Mouse (Mus musculus) lung, embryonic 14.5 days (tissue): ENCODE data around the gene Aipl1. TPM values are rescaled to one million over a fixed set of nuclear protein-coding genes. Genes with fewer than 3 reads are reported as not detected.

Experiments used
- ATAC-seq: fragments of 200-750 bp; cut with Nextera tagmentation; 2 replicates; pipeline ENCODE4 v1.8.0; 2017; ENCODE audit warnings: mild to moderate bottlenecking, moderate TSS enrichment, moderate library complexity; ENCODE audit not compliant: insufficient read depth
- DNase-seq: peaks from one replicate; pipeline ENCODE4 v3.0.0-alpha.2; 2015
- H3K27ac ChIP-seq: fragments of 300-500 bp; sonication (generic); 2 replicates; pipeline ENCODE4 v1.5.1; 2014; ENCODE audit warnings: low read depth, mild to moderate bottlenecking, moderate library complexity
- H3K27me3 ChIP-seq: fragments of 300-500 bp; sonication (generic); 2 replicates; pipeline ENCODE4 v1.6.1; 2014; ENCODE audit warnings: low read length, control low read depth; ENCODE audit not compliant: insufficient read depth
- H3K36me3 ChIP-seq: fragments of 300-500 bp; sonication (generic); 2 replicates; pipeline ENCODE4 v1.6.1; 2014; ENCODE audit warnings: control low read depth; ENCODE audit not compliant: insufficient read depth
- H3K4me1 ChIP-seq: fragments of 300-500 bp; sonication (generic); 2 replicates; pipeline ENCODE4 v1.6.1; 2014; ENCODE audit warnings: antibody characterized with exemption, control low read depth; ENCODE audit not compliant: insufficient read depth
- H3K4me2 ChIP-seq: fragments of 300-500 bp; sonication (generic); 2 replicates; pipeline ENCODE4 v1.6.1; 2014; ENCODE audit warnings: mild to moderate bottlenecking
- H3K4me3 ChIP-seq: fragments of 300-500 bp; sonication (generic); 2 replicates; pipeline ENCODE4 v1.5.1; 2014; ENCODE audit warnings: low read depth, low read length
- H3K9ac ChIP-seq: fragments of 300-500 bp; sonication (generic); 2 replicates; pipeline ENCODE4 v1.6.1; 2014
- H3K9me3 ChIP-seq: fragments of 300-500 bp; sonication (generic); 2 replicates; pipeline ENCODE4 v1.6.1; 2016; ENCODE audit warnings: low read depth, low read length, control low read depth
- CTCF ChIP-seq: IDR thresholded peaks from 2 replicates; pipeline ENCODE4 v1.5.1; 2016; ENCODE audit warnings: antibody characterized with exemption, low read depth
- WGBS: fragments of 180-500 bp; shearing (Covaris S2); extraction: QIAGEN DNeasy Blood & Tissue Kit; methylation state at CpG from one replicate; pipeline ENCODE4 v1.1.7; 2014; 5-methylcytosine and 5-hydroxymethylcytosine counted together
- polyA plus RNA-seq: library from polyadenylated mRNA; unstranded; fragments of >200 nt; fragmentation: Nextera tagmentation; extraction: Ambion mirVana; gene quantifications from 2 replicates; pipeline ENCODE4 v1.2.1, GENCODE M21; 2014

Aipl1 gene
- polyA plus RNA-seq, 1 experiment from 2014 or later: 0.38 TPM

DNA sequence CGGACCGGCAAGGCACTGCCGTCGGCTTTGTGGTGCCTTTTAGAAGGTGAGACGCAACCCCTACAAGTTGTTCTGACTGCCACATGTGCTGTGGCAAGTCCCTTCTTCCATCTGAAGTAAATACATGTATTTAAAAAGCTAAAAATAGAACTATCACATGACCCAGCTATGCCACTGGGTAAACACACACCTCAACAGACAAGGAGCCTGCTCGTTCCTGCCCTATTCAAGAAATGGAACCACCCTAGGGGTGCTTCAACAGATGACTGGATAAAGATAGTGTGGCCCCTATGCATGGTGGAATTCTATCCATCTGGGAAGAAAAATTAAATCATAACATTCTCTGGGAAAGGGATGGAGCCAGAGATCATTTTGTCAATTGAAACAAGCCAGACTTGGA is 14.5 kb downstream of the Aipl1 start:
- 63% methylated on average over 6 of the region's 6 CpGs for WGBS
- TF ChIP-seq CTCF: no peak
- Histone ChIP-seq H3K9me3 (no peaks in the 10 kb centered on the region), H3K9ac (no peak overlapping the region), H3K4me3 (no peak overlapping the region), H3K27me3 (no peaks in the 10 kb centered on the region), H3K4me1 (no peaks in the 10 kb centered on the region), H3K36me3 (no peaks in the 10 kb centered on the region), H3K27ac (no peak overlapping the region), H3K4me2 (no peak overlapping the region)
- ATAC-seq (no peak), DNase-seq (no peak)

DNA sequence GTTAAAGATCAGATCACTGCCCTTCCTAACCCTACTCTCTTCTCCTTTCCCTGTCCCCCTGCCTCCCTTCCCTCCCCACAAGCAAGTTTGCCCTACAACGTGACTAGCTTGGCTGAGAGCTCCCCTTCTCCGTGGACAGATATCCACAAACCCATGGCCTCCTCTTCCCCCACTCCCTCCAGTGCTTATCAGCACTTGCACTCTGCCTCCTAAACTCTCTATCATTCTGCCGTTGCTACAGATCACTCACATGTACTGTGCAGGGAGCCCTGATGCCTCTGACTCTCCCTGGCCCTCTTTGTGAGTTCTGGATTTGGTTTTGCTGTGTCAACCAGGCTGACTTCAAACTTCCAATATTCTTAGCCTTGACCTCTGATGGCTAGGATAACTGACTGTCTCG is 16.3 kb downstream of the Aipl1 start:
- H3K9ac ChIP-seq: no peak overlapping the region
- H3K4me2 ChIP-seq: no peak overlapping the region
- H3K27ac ChIP-seq: no peak overlapping the region
- H3K27me3 ChIP-seq: no peaks in the 10 kb centered on the region
- TF ChIP-seq CTCF: no peak
- 45% methylated on average over 4 of the region's 4 CpGs for WGBS
- DNase-seq: no peak
- no peak overlapping the region for H3K4me3 ChIP-seq
- H3K36me3 ChIP-seq: no peaks in the 10 kb centered on the region
- ATAC-seq: no peak
- no peaks in the 10 kb centered on the region for H3K4me1 ChIP-seq
- H3K9me3 ChIP-seq: no peaks in the 10 kb centered on the region

DNA sequence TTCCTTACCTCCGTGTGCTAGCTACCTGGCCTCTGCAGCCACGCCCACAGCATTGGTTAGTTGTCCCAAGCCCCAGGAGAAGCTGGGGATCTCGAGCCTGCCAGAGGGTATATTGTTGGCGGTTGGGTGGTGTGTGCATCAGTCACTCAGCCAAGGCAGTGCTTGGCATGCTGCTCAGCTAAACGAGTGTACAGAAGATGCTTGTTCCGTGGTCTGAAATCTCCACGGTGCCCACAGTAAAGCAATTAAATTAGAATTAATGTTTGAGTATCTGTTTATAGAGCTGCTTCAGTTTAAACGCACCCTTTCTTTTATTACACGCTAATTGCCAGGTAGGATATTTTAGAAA is 20.1 kb downstream of the Aipl1 start:
- ATAC-seq (no peak), DNase-seq (no peak)
- Histone ChIP-seq H3K27ac (no peak overlapping the region), H3K4me1 (no peaks in the 10 kb centered on the region), H3K4me2 (no peak overlapping the region), H3K36me3 (no peaks in the 10 kb centered on the region), H3K9me3 (no peaks in the 10 kb centered on the region), H3K4me3 (no peak overlapping the region), H3K9ac (no peak overlapping the region), H3K27me3 (no peaks in the 10 kb centered on the region)
- WGBS: 76% methylated on average over 9 of the region's 9 CpGs
- no peak for TF ChIP-seq CTCF

DNA sequence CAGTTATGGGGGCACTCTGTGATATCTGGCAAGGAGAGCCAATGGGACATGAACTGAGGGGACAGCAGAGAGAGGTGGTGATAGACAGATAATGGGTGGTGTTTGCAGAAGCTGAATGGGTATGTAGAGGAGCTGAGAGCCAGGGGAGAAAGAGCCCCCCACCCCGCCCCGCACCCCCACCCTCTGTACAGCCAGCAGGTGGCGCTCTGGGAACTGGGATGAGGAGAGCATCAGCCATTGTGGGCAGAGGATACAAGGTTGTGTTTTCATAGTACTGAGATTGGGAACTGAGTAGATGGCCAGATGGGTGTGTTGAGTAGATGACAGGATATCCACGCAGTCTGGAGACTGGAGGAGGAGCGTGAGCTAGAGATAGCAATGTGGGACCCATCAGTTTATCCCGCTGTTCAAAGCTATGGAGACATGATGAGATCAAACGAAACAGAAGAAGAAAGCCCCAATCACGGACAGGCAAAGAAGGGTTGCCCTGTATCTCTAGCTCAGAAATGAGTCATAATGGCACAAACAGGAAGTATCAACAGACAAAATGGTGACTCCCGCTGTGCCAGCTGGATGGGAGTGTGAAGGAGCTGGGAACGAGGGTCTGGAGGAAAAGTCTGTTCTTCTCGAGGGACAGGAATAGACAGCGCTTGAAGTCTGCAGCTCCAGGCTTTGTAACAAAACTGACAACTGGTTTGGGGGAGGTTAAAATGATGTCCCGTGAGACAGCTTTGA is 20.6 kb downstream of the Aipl1 start:
- 74% methylated on average over 13 of the region's 13 CpGs for WGBS
- H3K9ac ChIP-seq: no peak overlapping the region
- no peak overlapping the region for H3K27ac ChIP-seq
- no peaks in the 10 kb centered on the region for H3K9me3 ChIP-seq
- H3K4me2 ChIP-seq: no peak overlapping the region
- TF ChIP-seq CTCF: 0 out of 2 replicates have a peak, but pooled peaks have one; percentile 7
- H3K4me1 ChIP-seq: no peaks in the 10 kb centered on the region
- H3K4me3 ChIP-seq: no peak overlapping the region
- ATAC-seq: no peak
- no peaks in the 10 kb centered on the region for H3K36me3 ChIP-seq
- H3K27me3 ChIP-seq: no peaks in the 10 kb centered on the region
- no peak for DNase-seq

DNA sequence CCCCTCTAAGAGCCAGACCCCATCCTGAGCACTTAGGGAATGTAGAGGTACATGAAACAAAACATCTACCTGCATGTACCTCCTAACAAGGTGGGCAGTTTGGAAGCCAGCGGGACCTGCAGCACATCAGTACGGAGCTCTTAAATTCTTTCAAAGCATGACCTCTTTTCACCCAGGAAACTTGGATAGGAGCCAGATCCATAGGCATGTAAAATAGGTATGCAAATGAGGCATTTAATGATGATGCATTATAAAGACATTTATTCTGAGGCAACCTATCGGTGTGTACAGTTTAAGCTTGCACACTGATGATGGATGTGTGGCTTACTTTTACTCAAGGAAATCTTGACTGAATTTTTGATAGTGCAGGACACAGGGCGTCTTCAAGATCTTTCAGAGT is 22.6 kb downstream of the Aipl1 start:
- no peak overlapping the region for H3K9ac ChIP-seq
- ATAC-seq (no peak), DNase-seq (no peak)
- no peak overlapping the region for H3K4me2 ChIP-seq
- H3K36me3 ChIP-seq: no peaks in the 10 kb centered on the region
- no peaks in the 10 kb centered on the region for H3K27me3 ChIP-seq
- H3K4me3 ChIP-seq: no peak overlapping the region
- no peaks in the 10 kb centered on the region for H3K9me3 ChIP-seq
- no peaks in the 10 kb centered on the region for H3K4me1 ChIP-seq
- TF ChIP-seq CTCF: no peak
- H3K27ac ChIP-seq: no peak overlapping the region
- WGBS: 75% methylated on average over 4 of the region's 4 CpGs

DNA sequence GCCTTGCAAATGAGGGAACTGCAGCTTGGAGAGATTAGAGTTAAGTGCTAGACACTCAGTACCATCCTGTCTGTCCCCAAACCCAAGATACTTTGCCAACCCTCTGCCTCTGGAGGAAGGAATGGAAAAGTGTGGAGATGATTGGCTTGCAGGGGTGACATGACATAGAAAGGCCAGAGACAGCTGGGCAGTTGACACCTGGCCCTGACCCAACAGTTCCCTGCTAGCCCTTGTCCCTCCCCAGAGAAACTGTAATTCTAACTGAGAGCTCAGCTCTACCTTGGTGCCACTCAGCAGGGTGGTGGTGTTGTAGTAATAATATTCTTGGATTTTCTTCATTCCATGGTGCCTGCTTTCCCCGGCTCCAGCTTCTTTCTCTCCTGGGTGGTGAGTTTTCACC is 25.4 kb downstream of the Aipl1 start:
- Histone ChIP-seq H3K27me3 (no peaks in the 10 kb centered on the region), H3K9me3 (no peaks in the 10 kb centered on the region), H3K4me3 (no peak overlapping the region), H3K9ac (no peak overlapping the region), H3K36me3 (no peaks in the 10 kb centered on the region), H3K4me1 (no peaks in the 10 kb centered on the region), H3K4me2 (no peak overlapping the region), H3K27ac (no peak overlapping the region)
- WGBS: 64% methylated on average over 1 of the region's 1 CpGs
- DNase-seq (no peak), ATAC-seq (no peak)
- no peak for TF ChIP-seq CTCF

DNA sequence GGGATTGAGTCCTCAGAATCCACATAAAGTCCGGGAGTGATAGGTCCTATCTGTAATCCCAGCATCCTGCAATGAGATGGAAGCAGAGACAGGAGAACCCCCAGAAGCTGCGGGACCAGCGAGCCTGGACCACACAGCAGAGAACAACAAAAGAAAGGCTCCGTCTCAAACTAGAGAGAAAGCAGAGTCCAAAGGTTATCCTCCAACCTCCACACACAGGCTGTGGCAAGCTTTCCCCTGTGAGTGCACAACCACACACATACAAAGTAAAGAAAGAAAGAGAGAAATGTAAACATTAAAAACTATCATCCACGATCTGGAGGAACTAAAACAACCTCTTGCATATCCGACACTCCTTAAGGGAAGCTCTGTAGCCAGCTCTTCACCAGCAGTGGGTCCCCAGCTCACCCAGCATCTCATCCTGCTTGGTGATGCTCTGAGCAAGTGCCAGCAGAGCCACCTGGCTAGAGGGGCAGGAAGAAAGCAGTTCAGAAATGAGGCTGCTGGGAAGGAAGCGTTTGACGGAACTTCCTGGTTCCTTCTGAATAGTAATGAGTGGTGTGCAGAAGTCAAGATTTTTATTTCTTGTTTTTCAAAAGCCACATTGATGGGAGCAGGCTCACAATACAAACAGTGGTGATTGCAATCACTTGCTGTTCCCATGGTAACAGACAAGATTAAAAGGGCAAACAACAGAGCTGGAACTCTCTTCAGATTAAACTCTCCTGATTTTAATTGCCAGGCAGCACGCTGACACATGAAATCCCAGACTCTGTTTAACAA is 26.2 kb downstream of the Aipl1 start:
- Histone ChIP-seq H3K4me3 (no peak overlapping the region), H3K27me3 (no peaks in the 10 kb centered on the region), H3K27ac (no peak overlapping the region), H3K36me3 (no peaks in the 10 kb centered on the region), H3K9ac (no peak overlapping the region), H3K9me3 (no peaks in the 10 kb centered on the region), H3K4me2 (no peak overlapping the region), H3K4me1 (no peaks in the 10 kb centered on the region)
- WGBS: 30% methylated on average over 9 of the region's 9 CpGs
- ATAC-seq: no peak
- TF ChIP-seq CTCF: no peak
- no peak for DNase-seq
